Mouse (Mus musculus) ovary, adult 18-20 months (tissue): ENCODE data around the gene Gm14409.
"Not testable (repeated sequence)": the region's sequence is repeated elsewhere in the genome, so short reads cannot be mapped to it uniquely, and the experiment has no call there.

Source experiments
- DNase-seq: peaks from one replicate; pipeline ENCODE4 v3.0.0; 2022; ENCODE audit warnings: low spot score, mixed read lengths

Gm14409 gene

DNA sequence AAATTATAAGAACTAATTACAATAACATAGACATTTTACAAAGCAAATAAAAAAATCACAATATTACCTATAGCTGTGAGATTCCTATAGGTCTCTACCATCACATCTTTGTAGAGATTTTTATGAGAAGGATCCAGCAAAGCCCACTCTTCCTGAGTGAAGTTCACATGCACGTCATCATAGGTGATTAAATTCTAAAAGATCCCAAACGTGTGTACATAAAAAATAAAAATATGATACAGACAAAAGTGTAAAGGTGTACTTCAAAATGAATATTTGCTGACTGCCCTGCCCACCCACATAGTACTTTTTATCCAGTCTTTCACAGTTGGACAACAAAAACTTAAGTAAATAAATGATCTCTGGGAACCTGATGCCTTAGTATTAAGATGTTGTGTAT lies at the start of gene Gm14409:
Gene Gm14409 (minus strand): TSS at position 101 of the 400 bp plus-strand sequence.
- DNase-seq = not testable (repeated sequence)

DNA sequence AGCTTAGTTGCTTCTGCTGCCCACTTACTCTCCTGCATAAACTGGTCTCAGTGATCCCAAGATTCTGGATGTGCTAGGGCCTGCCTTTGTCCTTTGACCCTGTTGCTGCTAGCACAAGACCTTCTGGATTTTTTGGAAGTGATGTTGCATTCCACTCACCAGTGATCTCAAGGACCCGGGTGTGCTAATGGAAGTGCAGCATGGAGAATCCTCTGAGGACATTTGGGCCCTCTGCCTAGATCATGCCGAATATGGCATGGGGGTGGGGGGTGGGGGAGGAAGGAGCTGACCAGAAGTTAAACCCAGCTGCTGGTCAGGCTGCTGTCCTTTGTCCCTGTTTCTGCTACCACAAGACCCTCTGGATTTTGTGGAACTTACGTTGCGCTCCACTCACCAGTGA lies 42.8 kb upstream of the Gm14409 start:
- DNase-seq = not testable (repeated sequence)

GRCm38 (mm10) chr2:177304980-177305379 lies 38.1 kb upstream of the Gm14409 start:
- not testable (repeated sequence) for DNase-seq

- DNase-seq = not testable (repeated sequence)
Measured at GRCm38 (mm10) chr2:177283701-177284100, 16.9 kb upstream of the Gm14409 start.

- DNase-seq = not testable (repeated sequence)
Measured at GRCm38 (mm10) chr2:177277754-177278153, 10.9 kb upstream of the Gm14409 start.

DNA sequence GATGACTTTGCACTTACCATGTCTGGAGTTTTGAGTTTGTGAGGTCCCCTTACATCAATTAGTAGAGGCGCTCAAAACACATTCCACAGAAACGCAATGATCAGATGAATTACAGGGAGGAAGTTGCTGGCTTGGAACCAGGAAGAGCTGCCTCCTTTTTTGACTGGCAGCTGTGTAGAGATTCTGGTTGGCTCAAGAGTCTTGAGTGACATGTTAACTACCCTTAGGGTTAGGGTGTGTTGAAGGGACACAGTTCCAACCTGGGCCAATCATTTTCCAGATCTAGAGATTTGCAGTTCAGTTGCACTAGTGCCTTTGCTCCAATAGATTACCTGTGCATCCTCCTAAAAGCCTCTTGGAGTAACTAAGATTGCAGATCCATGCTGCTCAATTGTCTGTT lies 5.4 kb upstream of the Gm14409 start:
- DNase-seq = not testable (repeated sequence)

GRCm38 (mm10) chr2:177247449-177247848 lies 19.4 kb downstream of the Gm14409 start:
- DNase-seq = not testable (repeated sequence)

DNA sequence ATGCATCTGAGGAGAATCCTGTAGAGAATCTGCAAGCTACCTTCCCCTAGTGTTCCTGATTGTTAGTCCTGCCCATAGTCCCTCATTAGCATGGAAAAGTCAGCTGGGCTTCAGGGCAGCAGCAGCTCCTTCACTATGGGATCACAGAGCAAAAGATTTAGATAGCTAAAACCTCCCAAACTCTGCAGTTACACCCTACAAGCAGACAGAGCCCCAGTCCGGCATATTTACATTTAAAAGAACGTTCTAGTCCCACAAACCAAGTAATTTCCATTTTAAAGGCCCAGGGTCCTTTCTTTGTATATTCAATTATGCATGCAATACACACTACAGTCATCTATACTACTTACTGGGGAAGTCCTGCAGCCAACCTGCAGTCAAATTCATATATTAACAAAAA lies 36.4 kb downstream of the Gm14409 start:
- DNase-seq = not testable (repeated sequence)
